Mouse (Mus musculus): ENCODE results near the gene Lyrm7. TPM values are rescaled to one million over a fixed set of nuclear protein-coding genes. Genes with fewer than 3 reads are reported as not detected.

The Lyrm7 gene
- total RNA-seq, 2 experiments from 2014 or later: 15.8 to 21.1 TPM

DNA sequence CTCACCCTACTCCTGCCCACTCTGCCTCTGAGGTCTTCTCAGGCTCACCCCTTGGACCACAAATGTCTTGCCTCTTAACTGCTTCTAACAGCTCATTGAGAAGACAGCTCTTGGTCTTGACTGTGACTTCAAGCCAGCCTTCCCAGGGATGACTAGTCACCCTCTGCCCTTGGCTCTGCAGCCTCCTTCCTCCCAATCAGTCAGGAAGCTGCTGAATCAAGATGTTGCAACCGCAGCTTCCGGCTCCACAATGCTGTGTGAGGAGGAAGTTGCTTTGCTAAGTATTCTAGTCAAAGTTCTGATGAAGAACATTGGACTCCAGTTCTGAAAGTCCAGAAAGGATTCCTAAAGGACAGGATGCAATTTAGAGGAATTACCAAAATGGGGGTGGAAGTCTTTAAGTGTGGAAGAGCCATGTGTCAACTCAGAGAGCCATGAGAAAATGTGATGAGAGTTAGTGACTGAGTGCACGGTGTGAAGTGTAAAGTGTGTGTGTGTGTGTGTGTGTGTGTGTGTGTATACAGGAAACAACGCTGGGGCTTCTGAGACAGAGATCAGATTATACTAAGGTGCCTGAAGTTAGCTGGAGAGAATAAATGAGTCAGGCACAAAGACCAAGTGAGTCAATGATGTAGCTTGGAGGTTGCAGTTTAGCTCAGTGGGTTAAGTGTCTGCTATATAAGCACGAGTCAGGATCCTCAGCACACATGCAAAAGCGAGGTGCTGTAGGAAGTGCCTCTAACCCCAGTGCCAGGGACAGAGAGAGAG, 58.7 kb downstream of the Lyrm7 start:
- DNase-seq: peak; percentile 17

DNA sequence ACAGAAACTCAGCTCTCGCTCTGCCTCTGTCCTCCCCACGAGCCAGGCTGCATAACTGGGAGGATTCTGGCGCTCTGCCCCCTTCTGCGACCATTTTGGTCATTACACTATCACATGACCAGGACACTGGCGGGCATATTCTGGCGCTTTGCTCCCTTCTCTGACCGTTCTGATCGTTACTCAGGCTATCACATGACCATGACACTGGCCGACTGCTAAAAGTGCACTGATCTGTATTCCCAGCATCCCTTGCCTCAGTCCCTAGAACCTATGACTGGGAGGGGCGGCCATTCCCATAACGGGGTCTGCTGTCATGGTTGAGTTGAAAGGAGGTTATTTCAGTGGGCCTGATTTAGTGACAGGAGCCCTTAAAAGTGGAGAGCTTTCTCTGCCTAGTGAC, 64.2 kb downstream of the Lyrm7 start:
- DNase-seq: no peak

DNA sequence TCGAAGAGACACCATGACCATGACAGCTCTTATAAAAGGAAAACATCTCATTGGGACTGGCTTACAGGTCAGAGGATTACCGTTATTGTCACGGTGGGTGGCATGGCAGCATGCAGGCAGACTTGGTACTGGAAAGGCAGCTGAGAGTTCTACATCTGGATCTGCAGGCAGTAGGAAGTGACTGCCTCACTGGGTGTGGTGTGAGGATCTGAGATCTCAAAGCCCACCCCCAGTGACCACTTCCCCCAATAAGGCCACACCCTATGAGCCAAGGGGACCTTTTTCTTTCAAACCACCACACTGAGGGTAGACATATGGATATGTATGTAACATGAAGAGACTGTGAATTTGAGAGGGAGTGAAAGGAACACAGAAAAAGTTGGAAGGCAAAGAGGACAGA, 66.0 kb downstream of the Lyrm7 start:
- no peak for DNase-seq

DNA sequence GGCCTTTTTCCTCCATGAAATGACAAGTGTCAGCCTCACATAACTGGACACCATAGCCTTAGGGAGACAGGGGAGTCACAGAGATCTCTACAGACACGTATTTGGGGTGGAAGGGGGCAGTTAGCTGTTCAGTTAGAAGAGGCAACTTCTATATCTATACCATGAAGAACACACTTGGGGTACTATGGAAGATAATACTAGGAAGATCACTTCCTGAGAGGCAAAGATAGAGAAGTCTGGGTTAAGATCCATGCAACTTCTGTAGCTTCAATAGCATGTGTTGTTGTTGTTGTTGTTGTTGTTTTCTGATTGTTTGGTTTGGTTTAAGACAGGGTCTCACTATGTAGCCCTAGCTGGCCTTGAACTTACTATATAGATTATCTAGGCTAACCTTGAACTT, 67.5 kb downstream of the Lyrm7 start:
- no peak for DNase-seq

DNA sequence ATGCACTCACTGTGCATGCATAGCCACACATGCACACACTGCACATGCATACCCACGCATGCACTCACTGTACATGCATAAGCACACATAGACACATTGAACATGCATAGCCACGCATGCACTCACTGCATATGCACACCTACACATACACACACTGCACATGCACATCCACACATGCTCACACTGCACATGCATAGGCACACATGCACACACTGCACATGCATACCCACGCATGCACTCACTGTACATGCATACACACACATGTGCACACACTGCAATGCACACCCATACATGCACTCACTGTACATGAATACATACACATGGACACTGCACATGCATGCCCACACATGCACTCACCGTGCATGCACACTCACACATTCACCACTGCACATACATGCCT, 69.3 kb downstream of the Lyrm7 start:
- DNase-seq: no peak

DNA sequence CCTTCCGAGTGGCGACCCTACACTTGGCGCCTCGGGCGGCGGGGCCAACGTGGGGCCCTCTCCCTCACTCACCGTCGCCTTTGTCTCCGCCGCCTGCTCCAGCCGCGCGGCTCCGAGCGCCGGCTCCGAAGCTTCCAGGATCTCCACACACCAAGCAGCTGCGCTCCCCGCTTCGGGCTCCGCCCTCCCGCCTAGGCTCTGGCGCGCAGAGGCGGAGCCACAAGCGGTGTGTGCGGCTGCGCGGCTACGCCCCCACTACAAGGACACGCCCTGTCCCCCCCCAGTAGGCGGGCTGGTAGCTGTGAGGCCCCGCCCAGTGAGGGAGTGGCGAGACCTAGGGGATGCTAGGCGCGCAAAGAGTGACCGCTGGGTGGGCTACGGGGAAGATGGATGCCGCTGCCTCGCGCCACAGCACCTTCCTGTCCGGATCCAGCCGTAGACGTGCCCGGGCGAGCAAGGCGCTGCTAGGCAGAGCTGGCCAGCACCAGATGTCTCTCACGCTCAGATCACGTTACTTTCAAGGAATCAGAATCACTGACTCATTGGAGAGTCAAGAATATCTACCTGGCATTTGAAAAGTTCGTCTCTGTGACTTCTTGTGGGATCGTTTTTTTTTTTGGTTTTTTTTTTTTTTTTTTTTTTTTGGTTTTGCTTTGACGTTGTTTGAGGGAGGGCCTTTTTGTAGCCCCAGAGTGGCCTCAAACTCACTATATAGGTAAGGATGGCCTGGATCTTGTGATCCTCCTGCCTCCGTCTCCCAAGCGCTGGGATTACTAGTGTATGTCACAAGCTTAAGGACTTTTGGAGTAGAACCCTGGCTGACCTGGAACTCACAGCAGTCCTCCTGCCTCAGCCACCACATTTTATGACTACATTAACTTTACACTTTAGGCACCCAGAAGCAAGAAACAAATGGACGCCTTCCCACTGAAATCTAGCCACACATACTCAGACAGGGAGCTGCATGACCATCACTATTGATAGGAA, 72.9 kb downstream of the Lyrm7 start, which contains the start of gene Cdc42se2:
Cdc42se2 (minus strand) TSS at position 188 of the 987 bp plus-strand sequence.
- peak; percentile 96 for DNase-seq

DNA sequence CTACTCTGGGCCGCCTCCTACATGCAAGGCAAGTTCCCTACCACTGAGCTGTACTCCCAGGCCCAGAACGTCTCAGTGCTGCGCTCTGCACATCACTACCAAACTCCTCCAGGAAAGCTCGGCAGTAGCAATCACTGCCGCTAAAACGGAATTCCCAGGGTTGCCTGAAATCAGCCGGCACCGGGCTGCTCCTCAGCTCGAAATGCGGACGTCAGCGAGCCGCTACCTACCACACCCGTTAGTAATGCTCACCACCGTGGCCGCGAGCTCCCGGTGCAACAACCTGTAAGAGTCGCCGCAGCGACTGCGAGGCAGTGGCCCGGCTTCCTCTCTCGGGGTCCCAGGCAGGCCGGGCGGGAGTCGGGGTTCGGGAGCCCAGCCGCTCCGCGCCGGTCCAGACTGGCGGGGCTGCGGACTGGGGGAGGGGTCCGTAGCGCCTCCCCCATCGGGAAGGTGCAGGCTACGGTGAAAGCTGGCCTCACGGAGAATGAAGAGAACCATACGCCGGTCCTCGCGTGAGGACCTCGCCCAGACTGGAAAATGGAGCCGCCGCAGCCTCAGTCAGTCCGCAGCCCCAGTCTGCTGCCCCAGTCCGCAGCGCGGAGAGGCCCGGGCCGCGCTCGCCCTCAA, 73.7 kb downstream of the Lyrm7 start:
- peak; percentile 62 for DNase-seq

DNA sequence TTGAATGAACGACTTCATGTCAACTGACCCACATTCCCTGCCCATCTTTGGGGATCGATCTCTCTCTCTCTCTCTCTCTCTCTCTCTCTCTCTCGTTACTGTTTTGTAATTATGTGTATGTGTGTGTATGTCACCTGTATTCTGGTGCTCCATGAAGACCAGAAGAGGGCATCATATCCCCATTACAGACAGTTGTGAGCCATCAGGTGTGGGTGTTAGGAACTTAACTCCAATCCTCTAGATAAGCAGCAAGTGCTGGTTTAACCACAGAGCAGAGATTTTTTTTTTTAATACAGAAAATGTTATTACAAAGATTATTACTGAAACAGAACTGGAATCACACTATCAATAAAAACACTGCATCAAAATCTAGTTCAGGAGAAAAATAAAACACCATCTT, 75.2 kb downstream of the Lyrm7 start:
- DNase-seq: no peak

DNA sequence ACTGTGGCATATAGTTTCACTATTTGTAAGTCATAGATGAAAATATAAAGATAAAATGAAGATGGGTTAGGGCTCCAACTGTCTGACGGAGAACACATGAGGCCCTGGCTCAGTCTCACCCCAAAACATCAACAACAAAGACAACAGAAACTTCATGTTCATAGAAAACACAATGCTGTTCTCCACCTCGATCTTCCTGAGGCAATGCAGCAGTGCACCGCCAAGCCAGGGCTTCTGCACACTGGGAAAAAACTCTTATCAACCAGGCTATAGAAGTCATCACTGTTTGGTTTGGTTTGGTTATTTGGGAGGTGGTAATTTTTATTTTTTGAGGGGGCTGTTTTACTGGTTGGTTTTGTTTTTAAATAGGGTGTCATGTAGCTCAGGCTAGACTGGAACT, 76.3 kb downstream of the Lyrm7 start:
- no peak for DNase-seq

DNA sequence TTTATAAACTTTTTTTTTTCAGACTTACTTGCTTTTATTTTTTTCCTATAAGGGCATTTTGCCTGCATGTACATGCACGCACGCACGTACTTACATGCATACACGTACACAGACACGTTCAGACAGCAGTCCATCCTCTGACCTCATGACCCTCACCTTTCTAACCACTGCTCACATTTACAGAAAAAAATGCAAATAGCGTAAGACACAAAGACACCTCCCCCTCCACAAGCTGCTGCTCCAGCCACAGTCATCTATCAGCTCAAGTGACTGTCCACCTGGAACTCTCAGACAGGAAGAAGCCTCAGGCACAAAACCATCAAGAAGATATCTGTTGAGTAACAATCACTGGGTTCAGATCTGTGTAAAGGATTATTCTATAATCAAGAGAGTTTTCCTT, 78.5 kb downstream of the Lyrm7 start:
- DNase-seq: no peak

DNA sequence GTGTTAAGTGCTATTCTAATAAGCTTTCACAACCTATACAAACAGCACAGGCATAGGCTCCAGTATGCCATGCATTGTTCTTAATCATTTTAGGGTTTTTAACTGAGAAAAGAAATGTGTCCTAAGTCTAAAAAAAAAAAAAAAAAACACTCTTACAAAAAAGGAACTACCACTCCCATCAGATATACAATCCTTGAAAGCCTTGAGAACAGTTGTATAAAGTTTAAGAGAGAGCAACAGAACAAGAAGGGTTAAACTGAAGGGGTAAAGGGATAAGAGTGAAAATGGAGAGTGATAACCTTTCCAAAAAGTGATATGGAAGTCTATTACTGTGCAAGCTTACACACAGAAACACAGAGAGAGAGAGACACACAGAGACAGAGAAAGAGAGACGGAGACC, 80.8 kb downstream of the Lyrm7 start:
- no peak for DNase-seq

DNA sequence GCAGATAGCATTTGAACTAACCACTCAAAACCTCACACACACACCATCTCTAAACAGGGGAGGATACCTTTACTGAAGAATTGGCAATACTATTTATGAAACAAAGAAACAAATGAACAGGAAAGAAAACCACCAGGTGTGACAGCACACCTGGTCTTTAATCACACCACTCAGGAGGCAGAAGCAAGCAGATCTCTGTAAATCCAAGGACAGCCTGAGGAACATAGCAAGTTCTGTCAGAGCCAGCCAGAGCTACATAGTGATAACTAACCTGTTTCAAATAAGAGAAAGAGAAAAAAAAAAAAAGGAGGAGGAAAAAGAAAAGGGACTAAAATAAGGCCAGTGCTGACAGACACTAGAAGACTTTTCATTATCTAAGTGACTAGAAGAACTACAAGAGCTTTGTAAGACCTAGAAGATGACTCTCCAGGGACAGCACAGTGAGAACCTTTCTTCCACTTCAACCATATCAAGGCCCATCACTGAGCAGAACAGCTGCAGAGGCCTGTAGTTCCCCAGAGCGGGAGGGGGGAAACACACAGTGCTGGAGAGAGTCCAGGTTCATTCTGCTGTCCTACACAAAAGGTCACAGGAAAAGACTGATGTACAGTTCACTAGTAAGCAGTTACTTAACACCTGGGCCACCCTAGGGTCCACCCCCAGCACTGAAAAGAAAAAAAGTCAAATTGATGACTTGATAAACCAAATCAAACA, 82.4 kb downstream of the Lyrm7 start:
- no peak for DNase-seq

DNA sequence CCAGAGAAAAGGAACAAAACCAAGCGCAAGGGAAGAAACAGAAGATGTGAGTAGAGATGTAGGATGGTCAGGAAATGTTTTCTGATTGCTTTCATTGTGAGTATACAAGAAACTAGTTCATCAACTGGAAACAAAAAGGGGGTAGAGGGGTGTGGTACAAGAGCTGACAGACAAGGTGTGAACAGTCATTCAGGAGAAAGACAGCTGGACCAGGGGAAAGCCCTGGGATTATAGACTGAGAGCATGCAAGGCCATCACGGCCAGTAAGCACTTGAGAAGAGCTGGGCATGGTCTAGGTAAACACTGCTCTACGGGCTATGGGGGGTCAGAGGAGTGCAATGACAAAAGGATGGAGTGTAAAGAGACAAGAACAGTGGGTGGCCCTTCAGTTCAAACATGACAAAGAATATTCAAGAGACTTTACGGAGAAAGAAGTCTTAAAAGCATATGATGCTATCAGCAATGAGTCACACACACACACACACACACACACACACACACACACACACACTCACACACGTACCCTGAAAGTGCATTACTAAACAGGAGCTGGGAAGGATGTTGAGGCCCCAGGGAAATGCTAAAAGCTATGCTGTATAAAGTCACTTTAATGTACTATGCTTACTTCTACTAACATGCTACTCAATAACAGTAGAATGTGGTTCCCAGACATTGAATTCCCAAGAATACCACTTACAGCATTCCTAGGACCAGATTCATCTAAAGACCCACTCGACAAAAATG, 83.2 kb downstream of the Lyrm7 start:
- DNase-seq: no peak

Other genes starting within 250 kb of the Lyrm7 start
- gene Cdc42se2, start 73.2 kb downstream of the Lyrm7 start, total RNA-seq (2021): 10 to 100 TPM; 22.1 to 22.5 TPM
- 100 to 1,000 TPM; 254 to 262 TPM for gene Hint1, start 5.5 kb upstream of the Lyrm7 start, total RNA-seq (2021)
- 10 to 100 TPM; 23.2 to 36.0 TPM for gene Gpx3, start 41.5 kb upstream of the Lyrm7 start, total RNA-seq (2021)
- gene Tnip1, start 102.0 kb upstream of the Lyrm7 start, total RNA-seq (2021): 10 to 100 TPM; 31.7 to 37.5 TPM
- gene Anxa6, start 172.5 kb upstream of the Lyrm7 start, total RNA-seq (2021): 100 to 1,000 TPM; 297 to 313 TPM
- gene Ccdc69, start 217.2 kb upstream of the Lyrm7 start, total RNA-seq (2021): 10 to 100 TPM; 14.1 to 14.4 TPM
- 10 to 100 TPM; 12.3 to 14.5 TPM for gene Gm2a, start 237.2 kb upstream of the Lyrm7 start, total RNA-seq (2021)

All from gastrocnemius, postnatal 10 days (tissue).